Mouse (Mus musculus) gastrocnemius, adult 8-10 months (tissue): ENCODE measurements around the gene Slc41a1. TPM values are rescaled to one million over a fixed set of nuclear protein-coding genes. Genes with fewer than 3 reads are reported as not detected.

Experiments used
- DNase-seq, 2 experiments: peaks; one replicate each; pipeline ENCODE4 v3.0.0; 2022; ENCODE audit warnings: low spot score in 2 of 2
- total RNA-seq, 4 experiments: library from RNA; stranded (reverse); gene quantifications; 2 replicates each; pipeline ENCODE4 v1.2.4; 2022

The Slc41a1 gene
- total RNA-seq, 4 experiments from 2014 or later, result 25.0 to 42.3 (median 39.1) TPM

- no peak for DNase-seq
Measured at GRCm38 (mm10) chr1:131886173-131886572, 58.9 kb downstream of the Slc41a1 start.

- no peak for DNase-seq
Measured at GRCm38 (mm10) chr1:131886641-131887040, 59.3 kb downstream of the Slc41a1 start.

- DNase-seq, result no peak
Measured at GRCm38 (mm10) chr1:131890043-131890658, 62.9 kb downstream of the Slc41a1 start.

- no peak for DNase-seq
Measured at GRCm38 (mm10) chr1:131891436-131891835, 64.1 kb downstream of the Slc41a1 start.

Other genes with a start within 250 kb of the Slc41a1 start
- not detected for gene Avpr1b, start 228.3 kb upstream of the Slc41a1 start, total RNA-seq
- gene Ctse, start 189.2 kb upstream of the Slc41a1 start, total RNA-seq, result not detected
- 1 to 10 TPM; 1.7 to 2.7 (median 2.1) TPM for gene Rab7b, start 138.8 kb upstream of the Slc41a1 start, total RNA-seq
- not detected for gene Slc26a9, start 83.5 kb upstream of the Slc41a1 start, total RNA-seq
- gene Pm20d1, start 30.1 kb upstream of the Slc41a1 start, total RNA-seq, result under 1 TPM; 0.40 to 0.51 (median 0.44) TPM
- 1 to 10 TPM; 4.8 to 5.2 (median 4.9) TPM for gene Rab29, start 39.7 kb downstream of the Slc41a1 start, total RNA-seq
- 10 to 100 TPM; 73.0 to 79.7 (median 76.5) TPM for gene Nucks1, start 83.0 kb downstream of the Slc41a1 start, total RNA-seq
- 1 to 10 TPM; 1.2 to 1.4 (median 1.3) TPM for gene Slc45a3, start 135.5 kb downstream of the Slc41a1 start, total RNA-seq
- 10 to 100 TPM; 80.0 to 96.0 (median 85.7) TPM for gene Elk4, start 180.1 kb downstream of the Slc41a1 start, total RNA-seq
- 10 to 100 TPM; 11.6 to 17.4 (median 14.7) TPM for gene Mfsd4a, start 240.6 kb downstream of the Slc41a1 start, total RNA-seq